Mouse (Mus musculus) spleen, adult 2 months (tissue): ENCODE data around the gene Ppih.

ENCODE experiments used
- CTCF ChIP-seq: fragments of 200-500 bp; IDR thresholded peaks from 2 replicates; pipeline ENCODE4 v1.5.1; 2011; ENCODE audit warnings: mild to moderate bottlenecking, inconsistent platforms; ENCODE audit not compliant: insufficient read depth, insufficient read length, insufficient replicate concordance; ENCODE audit errors: extremely low read depth
- POLR2A ChIP-seq: fragments of 200-500 bp; IDR thresholded peaks from 2 replicates; pipeline ENCODE4 v1.6.1; 2011; ENCODE audit warnings: low read depth, low read length, inconsistent platforms

- TF ChIP-seq POLR2A (no peak), CTCF (no peak)
Measured at GRCm38 (mm10) chr4:119274627-119275026, 45.7 kb downstream of the Ppih start.
